Mouse (Mus musculus): Measurements from ENCODE around the gene Chsy1.

Chsy1 gene

GRCm38 (mm10) chr7:66106581-66107056 is 2.7 kb upstream of the Chsy1 start:
- in situ Hi-C loops (cut with MboI; ENCODE audit: unreplicated experiment in 2 of 2) = loop anchor here in 1 of 2 experiments (5.0 to 10.0 kb wide), 2 partner anchors 146 to 548 kb away; no protein-coding TSS in a partner anchor

GRCm38 (mm10) chr7:66107206-66107605 is 2.1 kb upstream of the Chsy1 start:
- in situ Hi-C loops (cut with MboI; ENCODE audit: unreplicated experiment in 2 of 2) = loop anchor here in 1 of 2 experiments (5.0 to 10.0 kb wide), 2 partner anchors 145 to 548 kb away; no protein-coding TSS in a partner anchor

GRCm38 (mm10) chr7:66107930-66108329 is 1.4 kb upstream of the Chsy1 start:
- in situ Hi-C loops (cut with MboI; ENCODE audit: unreplicated experiment in 2 of 2) = loop anchor here in 1 of 2 experiments (5.0 to 10.0 kb wide), 2 partner anchors 144 to 547 kb away; no protein-coding TSS in a partner anchor

GRCm38 (mm10) chr7:66109855-66110635 is 730 bp downstream of the Chsy1 start:
- in situ Hi-C loops (cut with MboI; ENCODE audit: unreplicated experiment in 2 of 2) = loop anchor here (5.0 to 10.0 kb wide), 4 partner anchors 87 to 545 kb away; no protein-coding TSS in a partner anchor

- in situ Hi-C loops (cut with MboI; ENCODE audit: unreplicated experiment in 2 of 2) = loop anchor here in 1 of 2 experiments (5.0 kb wide), 2 partner anchors 87 to 137 kb away; no protein-coding TSS in a partner anchor
Observed at GRCm38 (mm10) chr7:66110636-66111112, 1.4 kb downstream of the Chsy1 start.

GRCm38 (mm10) chr7:66111211-66111610 is 1.9 kb downstream of the Chsy1 start:
- in situ Hi-C loops (cut with MboI; ENCODE audit: unreplicated experiment in 2 of 2) = loop anchor here in 1 of 2 experiments (5.0 kb wide), 2 partner anchors 86 to 136 kb away; no protein-coding TSS in a partner anchor

- in situ Hi-C loops (cut with MboI; ENCODE audit: unreplicated experiment in 2 of 2) = loop anchor here in 1 of 2 experiments (5.0 kb wide), 2 partner anchors 84 to 134 kb away; no protein-coding TSS in a partner anchor
Observed at GRCm38 (mm10) chr7:66113561-66113960, 4.2 kb downstream of the Chsy1 start.

GRCm38 (mm10) chr7:66115821-66116343 is 6.6 kb downstream of the Chsy1 start:
- in situ Hi-C loops (cut with MboI; ENCODE audit: unreplicated experiment in 2 of 2) = no loop called here

- in situ Hi-C loops (cut with MboI; ENCODE audit: unreplicated experiment in 2 of 2) = no loop called here
Observed at GRCm38 (mm10) chr7:66116906-66117482, 7.7 kb downstream of the Chsy1 start.

GRCm38 (mm10) chr7:66118046-66118445 is 8.7 kb downstream of the Chsy1 start:
- in situ Hi-C loops (cut with MboI; ENCODE audit: unreplicated experiment in 2 of 2) = no loop called here

GRCm38 (mm10) chr7:66118796-66119195 is 9.5 kb downstream of the Chsy1 start:
- in situ Hi-C loops (cut with MboI; ENCODE audit: unreplicated experiment in 2 of 2) = no loop called here

GRCm38 (mm10) chr7:66120139-66120538 is 10.8 kb downstream of the Chsy1 start:
- in situ Hi-C loops (cut with MboI; ENCODE audit: unreplicated experiment in 2 of 2) = loop anchor here in 1 of 2 experiments (5.0 kb wide), 1 partner anchor 67 kb away; no protein-coding TSS in a partner anchor

- in situ Hi-C loops (cut with MboI; ENCODE audit: unreplicated experiment in 2 of 2) = loop anchor here in 1 of 2 experiments (5.0 kb wide), 1 partner anchor 66 kb away; no protein-coding TSS in a partner anchor
Observed at GRCm38 (mm10) chr7:66120702-66121396, 11.5 kb downstream of the Chsy1 start.

- in situ Hi-C loops (cut with MboI; ENCODE audit: unreplicated experiment in 2 of 2) = loop anchor here in 1 of 2 experiments (5.0 kb wide), 1 partner anchor 63 kb away; no protein-coding TSS in a partner anchor
Observed at GRCm38 (mm10) chr7:66124551-66124968, 15.2 kb downstream of the Chsy1 start.

- in situ Hi-C loops (cut with MboI; ENCODE audit: unreplicated experiment in 2 of 2) = loop anchor here in 1 of 2 experiments (5.0 kb wide), 1 partner anchor 47 kb away; no protein-coding TSS in a partner anchor
Observed at GRCm38 (mm10) chr7:66125368-66125767, 16.1 kb downstream of the Chsy1 start.

- in situ Hi-C loops (cut with MboI; ENCODE audit: unreplicated experiment in 2 of 2) = loop anchor here in 1 of 2 experiments (5.0 kb wide), 1 partner anchor 44 kb away; no protein-coding TSS in a partner anchor
Observed at GRCm38 (mm10) chr7:66127951-66128645, 18.8 kb downstream of the Chsy1 start.

GRCm38 (mm10) chr7:66128857-66129256 is 19.5 kb downstream of the Chsy1 start:
- in situ Hi-C loops (cut with MboI; ENCODE audit: unreplicated experiment in 2 of 2) = loop anchor here in 1 of 2 experiments (5.0 kb wide), 1 partner anchor 43 kb away; no protein-coding TSS in a partner anchor

- in situ Hi-C loops (cut with MboI; ENCODE audit: unreplicated experiment in 2 of 2) = no loop called here
Observed at GRCm38 (mm10) chr7:66130296-66130695, 21.0 kb downstream of the Chsy1 start.
